Mouse (Mus musculus): ENCODE measurements at regions not wholly inside any gene's neighbourhood (a gene's known extent, or its start where the extent isn't known, plus 50 kb on each side); places are given as distances from the start of the nearest gene placed in this dataset.

DNA sequence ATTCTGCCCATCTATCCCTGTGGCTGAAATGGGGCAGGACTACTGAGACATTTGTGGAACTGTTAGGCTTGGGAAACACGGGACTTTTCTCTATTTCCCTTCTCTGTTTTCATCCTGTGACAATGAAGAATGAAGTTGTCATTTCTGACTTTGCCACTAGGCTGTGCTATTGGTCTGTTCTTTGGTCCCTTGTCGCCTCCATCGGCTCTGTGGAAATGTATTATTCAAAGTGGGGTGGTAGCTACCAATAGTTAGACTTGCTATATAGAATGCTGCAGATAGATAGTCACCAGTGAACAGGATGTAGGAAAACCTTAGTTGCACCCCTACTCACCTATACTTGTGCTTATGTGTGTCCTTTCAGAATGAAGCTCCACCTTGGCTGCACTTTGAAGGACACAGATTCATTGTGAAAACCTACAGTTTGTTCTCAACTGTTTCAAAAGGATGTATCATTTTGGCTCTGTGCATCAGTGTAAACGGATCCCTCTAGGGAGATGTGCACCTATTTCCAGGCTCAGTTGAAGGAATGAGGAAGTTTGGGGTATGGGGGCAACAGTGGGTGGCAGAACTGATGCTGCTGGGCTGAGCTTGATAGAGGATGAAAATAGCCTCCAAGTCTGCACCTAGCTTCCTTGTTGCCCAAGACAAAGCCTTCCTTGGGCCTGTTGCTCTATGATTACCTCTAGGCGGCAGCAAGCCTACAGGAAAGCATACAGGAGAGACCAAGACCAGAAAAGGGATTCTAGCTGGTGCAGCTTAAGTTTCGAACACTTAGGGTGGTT, 1927.9 kb upstream of the Lrrc6 start:
- WGBS, result 15% methylated on average over 6 of the region's 6 CpGs
- H3K9ac ChIP-seq, result no peak overlapping the region
- H3K4me2 ChIP-seq (replicated peaks), result no peak overlapping the region
- no peaks in the 10 kb centered on the region for H3K9me3 ChIP-seq
- H3K4me3 ChIP-seq (replicated peaks), result no peak overlapping the region
- no peak overlapping the region for H3K27ac ChIP-seq
- no peaks in the 10 kb centered on the region for H3K27me3 ChIP-seq (replicated peaks)
- H3K4me1 ChIP-seq (replicated peaks), result no peaks in the 10 kb centered on the region
- no peaks in the 10 kb centered on the region for H3K36me3 ChIP-seq
- no peak for ATAC-seq

GRCm38 (mm10) chr15:68417142-68417541, 1916.4 kb upstream of the Lrrc6 start:
- no peak overlapping the region for H3K27ac ChIP-seq
- H3K36me3 ChIP-seq, result no peaks in the 10 kb centered on the region
- H3K9me3 ChIP-seq, result no peaks in the 10 kb centered on the region
- no peak for ATAC-seq
- no peak overlapping the region for H3K9ac ChIP-seq
- no peaks in the 10 kb centered on the region for H3K4me1 ChIP-seq (replicated peaks)
- H3K4me2 ChIP-seq (replicated peaks), result no peak overlapping the region
- H3K4me3 ChIP-seq (replicated peaks), result no peak overlapping the region
- no peaks in the 10 kb centered on the region for H3K27me3 ChIP-seq (replicated peaks)
- 14% methylated on average over 1 of the region's 1 CpGs for WGBS

GRCm38 (mm10) chr15:68415401-68415925, 1914.8 kb upstream of the Lrrc6 start:
- WGBS, result 28% methylated on average over 3 of the region's 3 CpGs
- H3K4me3 ChIP-seq (replicated peaks), result no peak overlapping the region
- no peak overlapping the region for H3K4me2 ChIP-seq (replicated peaks)
- H3K27me3 ChIP-seq (replicated peaks), result no peaks in the 10 kb centered on the region
- no peaks in the 10 kb centered on the region for H3K36me3 ChIP-seq
- H3K4me1 ChIP-seq (replicated peaks), result no peaks in the 10 kb centered on the region
- H3K9me3 ChIP-seq, result no peaks in the 10 kb centered on the region
- no peak for ATAC-seq
- H3K9ac ChIP-seq, result no peak overlapping the region
- H3K27ac ChIP-seq, result no peak overlapping the region

DNA sequence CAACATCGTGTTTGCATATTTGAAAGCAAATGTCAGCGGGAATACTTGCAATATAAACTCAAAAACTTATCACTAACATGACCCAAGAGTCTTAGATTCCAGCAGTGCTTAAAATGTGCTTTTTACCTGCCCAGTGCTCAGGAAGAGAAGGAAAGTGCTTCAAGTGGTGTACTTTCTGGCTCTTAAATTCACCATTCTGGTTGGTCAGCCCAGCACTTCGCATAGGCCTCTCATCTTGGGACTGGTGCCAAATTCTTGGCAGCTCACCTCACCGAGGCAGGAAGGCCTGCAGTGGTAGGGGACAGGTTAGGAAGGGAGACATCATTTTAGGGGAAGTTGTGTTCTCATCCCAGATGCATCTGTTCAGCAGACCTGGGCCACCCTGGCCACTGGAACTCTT, 1913.3 kb upstream of the Lrrc6 start:
- Histone ChIP-seq H3K4me3 (replicated peaks) (no peak overlapping the region), H3K27ac (no peak overlapping the region), H3K4me1 (replicated peaks) (no peaks in the 10 kb centered on the region), H3K36me3 (no peaks in the 10 kb centered on the region), H3K9me3 (no peaks in the 10 kb centered on the region), H3K9ac (no peak overlapping the region), H3K4me2 (replicated peaks) (no peak overlapping the region), H3K27me3 (replicated peaks) (no peaks in the 10 kb centered on the region)
- ATAC-seq, result no peak
- 52% methylated on average over 4 of the region's 4 CpGs for WGBS

GRCm38 (mm10) chr15:68412697-68413096, 1912.0 kb upstream of the Lrrc6 start:
- 76% methylated on average over 2 of the region's 2 CpGs for WGBS
- no peaks in the 10 kb centered on the region for H3K4me1 ChIP-seq (replicated peaks)
- no peak overlapping the region for H3K4me2 ChIP-seq (replicated peaks)
- no peak overlapping the region for H3K9ac ChIP-seq
- no peaks in the 10 kb centered on the region for H3K36me3 ChIP-seq
- no peak for ATAC-seq
- H3K27ac ChIP-seq, result no peak overlapping the region
- H3K27me3 ChIP-seq (replicated peaks), result no peaks in the 10 kb centered on the region
- no peaks in the 10 kb centered on the region for H3K9me3 ChIP-seq
- H3K4me3 ChIP-seq (replicated peaks), result no peak overlapping the region

- no peak overlapping the region for H3K4me2 ChIP-seq (replicated peaks)
- H3K36me3 ChIP-seq, result no peaks in the 10 kb centered on the region
- H3K27me3 ChIP-seq (replicated peaks), result no peaks in the 10 kb centered on the region
- no peaks in the 10 kb centered on the region for H3K9me3 ChIP-seq
- WGBS, result 89% methylated on average over 3 of the region's 3 CpGs
- H3K4me3 ChIP-seq (replicated peaks), result no peak overlapping the region
- H3K27ac ChIP-seq, result no peak overlapping the region
- no peak overlapping the region for H3K9ac ChIP-seq
- no peak for ATAC-seq
- no peaks in the 10 kb centered on the region for H3K4me1 ChIP-seq (replicated peaks)
These were observed 1911.4 kb upstream of the Lrrc6 start for GRCm38 (mm10) chr15:68412156-68412555.

GRCm38 (mm10) chr15:68403554-68404070, 1902.9 kb upstream of the Lrrc6 start:
- Histone ChIP-seq H3K36me3 (no peaks in the 10 kb centered on the region), H3K9me3 (no peaks in the 10 kb centered on the region), H3K4me1 (replicated peaks) (no peaks in the 10 kb centered on the region), H3K9ac (no peak overlapping the region), H3K4me2 (replicated peaks) (no peak overlapping the region), H3K27ac (no peak overlapping the region), H3K4me3 (replicated peaks) (no peak overlapping the region), H3K27me3 (replicated peaks) (no peaks in the 10 kb centered on the region)
- ATAC-seq, result no peak
- 92% methylated on average over 3 of the region's 3 CpGs for WGBS

GRCm38 (mm10) chr15:68401726-68402125, 1901.0 kb upstream of the Lrrc6 start:
- no peaks in the 10 kb centered on the region for H3K27me3 ChIP-seq (replicated peaks)
- H3K9me3 ChIP-seq, result no peaks in the 10 kb centered on the region
- H3K4me2 ChIP-seq (replicated peaks), result no peak overlapping the region
- H3K4me1 ChIP-seq (replicated peaks), result no peaks in the 10 kb centered on the region
- no peak overlapping the region for H3K4me3 ChIP-seq (replicated peaks)
- H3K27ac ChIP-seq, result no peak overlapping the region
- no peak overlapping the region for H3K9ac ChIP-seq
- 63% methylated on average over 1 of the region's 1 CpGs for WGBS
- no peak for ATAC-seq
- H3K36me3 ChIP-seq, result no peaks in the 10 kb centered on the region

DNA sequence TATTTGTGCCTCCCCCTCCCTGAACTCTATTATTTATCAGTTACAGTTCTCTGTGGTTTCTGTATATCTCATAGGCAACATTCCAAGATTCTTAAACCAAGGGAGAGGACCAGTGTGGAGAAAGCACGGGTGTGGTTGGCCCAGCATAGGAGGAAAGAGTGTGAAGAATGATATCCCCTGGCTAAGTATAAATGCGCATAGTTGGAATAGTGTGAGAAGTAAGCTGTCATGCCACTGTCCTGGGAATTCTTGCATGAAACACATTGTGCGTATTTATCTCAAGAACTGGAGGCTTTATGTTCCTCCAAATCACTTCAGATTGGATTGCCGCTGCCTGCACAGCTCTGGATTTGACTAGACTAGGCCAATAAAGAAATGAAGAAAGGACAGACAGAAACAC, 1900.3 kb upstream of the Lrrc6 start:
- no peaks in the 10 kb centered on the region for H3K36me3 ChIP-seq
- no peak overlapping the region for H3K4me3 ChIP-seq (replicated peaks)
- H3K27ac ChIP-seq, result no peak overlapping the region
- no peaks in the 10 kb centered on the region for H3K27me3 ChIP-seq (replicated peaks)
- H3K4me1 ChIP-seq (replicated peaks), result no peaks in the 10 kb centered on the region
- H3K9me3 ChIP-seq, result no peaks in the 10 kb centered on the region
- ATAC-seq, result no peak
- no peak overlapping the region for H3K4me2 ChIP-seq (replicated peaks)
- no peak overlapping the region for H3K9ac ChIP-seq
- 76% methylated on average over 4 of the region's 4 CpGs for WGBS

DNA sequence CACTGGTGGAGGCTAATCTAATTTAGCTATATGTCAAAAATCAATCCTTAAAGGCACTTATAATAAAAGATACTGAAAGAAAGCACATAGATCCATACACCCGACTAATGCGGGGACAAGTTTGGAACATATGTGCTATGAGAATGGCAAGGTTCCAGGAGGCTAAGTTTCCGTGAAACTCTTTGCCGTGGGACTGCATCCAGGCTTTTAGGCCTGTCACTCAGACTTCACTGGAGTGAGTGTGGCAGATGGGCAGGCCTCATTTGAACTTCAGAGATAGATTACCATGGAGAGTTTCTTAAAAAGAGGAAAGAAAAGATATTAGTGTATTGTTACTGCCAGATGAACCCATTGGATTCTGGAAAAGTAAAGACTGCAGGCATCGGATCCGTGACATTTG, 1895.9 kb upstream of the Lrrc6 start:
- no peak overlapping the region for H3K4me2 ChIP-seq (replicated peaks)

DNA sequence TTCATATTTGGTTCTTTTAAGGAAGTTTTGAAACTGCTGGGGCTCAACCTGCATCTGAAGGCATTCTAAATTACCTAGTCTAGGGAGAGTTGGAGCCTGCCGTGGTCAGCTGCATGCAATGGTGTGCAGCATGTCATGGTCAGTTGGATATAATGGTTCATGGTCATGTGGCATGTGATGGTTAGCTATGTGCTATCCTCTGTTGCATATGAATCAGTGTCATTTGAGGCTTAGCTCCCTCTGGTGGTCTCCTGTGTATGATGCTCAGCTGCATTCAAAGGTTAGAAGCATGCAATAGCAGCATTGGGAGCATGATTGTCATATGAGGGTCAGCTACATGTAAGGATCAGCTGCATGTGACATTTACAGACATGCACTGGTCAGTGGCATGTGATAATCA, 1894.0 kb upstream of the Lrrc6 start:
- Histone ChIP-seq H3K4me2 (replicated peaks) (no peak overlapping the region), H3K36me3 (no peaks in the 10 kb centered on the region), H3K27ac (no peak overlapping the region), H3K9me3 (no peaks in the 10 kb centered on the region), H3K27me3 (replicated peaks) (no peaks in the 10 kb centered on the region), H3K4me1 (replicated peaks) (no peaks in the 10 kb centered on the region), H3K4me3 (replicated peaks) (no peak overlapping the region), H3K9ac (no peak overlapping the region)
- WGBS, result 87% methylated on average over 1 of the region's 1 CpGs
- ATAC-seq, result no peak

More for the DNA sequence above, 1895.9 kb upstream of the Lrrc6 start:
- Histone ChIP-seq H3K27ac (no peak overlapping the region), H3K4me1 (replicated peaks) (no peaks in the 10 kb centered on the region), H3K27me3 (replicated peaks) (no peaks in the 10 kb centered on the region), H3K4me3 (replicated peaks) (no peak overlapping the region), H3K9ac (no peak overlapping the region), H3K36me3 (no peaks in the 10 kb centered on the region), H3K9me3 (no peaks in the 10 kb centered on the region)
- no peak for ATAC-seq
- 93% methylated on average over 6 of the region's 6 CpGs for WGBS

DNA sequence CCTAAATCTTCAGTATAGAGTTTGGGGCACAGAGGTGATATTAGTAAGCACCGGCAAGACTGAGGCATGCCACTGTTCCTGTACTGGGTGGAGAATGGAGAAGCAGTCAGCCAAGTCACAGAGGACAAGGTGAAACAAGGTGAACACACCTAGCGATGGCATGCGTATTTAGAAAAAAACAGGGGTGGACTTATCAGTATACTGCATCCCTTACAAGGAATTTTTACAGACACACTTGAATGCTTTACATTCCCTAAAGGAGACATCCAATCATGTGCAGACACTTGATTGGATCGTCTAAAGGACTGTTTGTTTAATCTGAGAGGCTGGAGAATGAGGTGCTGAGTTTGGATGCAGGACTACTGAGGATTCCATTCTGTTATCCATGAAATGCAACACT, 1893.4 kb upstream of the Lrrc6 start:
- Histone ChIP-seq H3K9ac (no peak overlapping the region), H3K27ac (no peak overlapping the region), H3K4me3 (replicated peaks) (no peak overlapping the region), H3K27me3 (replicated peaks) (no peaks in the 10 kb centered on the region), H3K9me3 (no peaks in the 10 kb centered on the region), H3K4me1 (replicated peaks) (no peaks in the 10 kb centered on the region), H3K36me3 (no peaks in the 10 kb centered on the region), H3K4me2 (replicated peaks) (no peak overlapping the region)
- no peak for ATAC-seq
- 62% methylated on average over 4 of the region's 4 CpGs for WGBS

DNA sequence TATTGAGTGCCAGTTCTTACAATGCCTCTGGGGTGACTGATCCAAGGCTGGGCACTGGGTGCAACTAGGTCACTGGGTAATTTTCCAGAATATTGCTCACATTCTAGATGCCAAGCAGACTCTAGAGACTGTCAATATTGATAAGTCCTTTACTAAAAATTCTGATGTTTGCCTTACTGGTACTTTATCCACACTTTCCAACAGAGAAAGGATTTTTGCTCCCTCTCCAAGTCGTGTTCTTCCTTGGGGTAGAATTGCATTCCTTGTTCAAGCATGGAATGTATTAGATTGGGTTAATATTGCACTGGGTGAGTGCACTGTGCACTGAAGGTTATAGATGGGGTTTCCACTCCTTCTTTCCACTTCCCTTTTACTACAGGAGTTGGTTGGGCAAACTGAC, 1891.0 kb upstream of the Lrrc6 start:
- H3K36me3 ChIP-seq, result no peaks in the 10 kb centered on the region
- no peaks in the 10 kb centered on the region for H3K4me1 ChIP-seq (replicated peaks)
- H3K4me3 ChIP-seq (replicated peaks), result no peak overlapping the region
- no peaks in the 10 kb centered on the region for H3K27me3 ChIP-seq (replicated peaks)
- no peak overlapping the region for H3K27ac ChIP-seq
- no peak overlapping the region for H3K4me2 ChIP-seq (replicated peaks)
- ATAC-seq, result no peak
- 30% methylated on average over 1 of the region's 1 CpGs for WGBS
- H3K9ac ChIP-seq, result no peak overlapping the region
- no peaks in the 10 kb centered on the region for H3K9me3 ChIP-seq

Data from intestine, embryonic 15.5 days (tissue).